Mouse (Mus musculus): ENCODE data around the gene Bach1. TPM values are rescaled to one million over a fixed set of nuclear protein-coding genes. Genes with fewer than 3 reads are reported as not detected.

The Bach1 gene
- total RNA-seq, 2 experiments from 2014 or later: 14.5 to 15.6 TPM

- no peak for DNase-seq (ENCODE audit: low spot score in 2 of 2)
These were observed 11.2 kb downstream of the Bach1 start for GRCm38 (mm10) chr16:87709971-87710370.

- DNase-seq (ENCODE audit: low spot score in 2 of 2): no peak
These were observed 13.2 kb downstream of the Bach1 start for GRCm38 (mm10) chr16:87711961-87712360.

GRCm38 (mm10) chr16:87712986-87713693 lies 14.4 kb downstream of the Bach1 start:
- DNase-seq (ENCODE audit: low spot score in 2 of 2): no peak

GRCm38 (mm10) chr16:87714550-87714949 lies 15.8 kb downstream of the Bach1 start:
- DNase-seq (ENCODE audit: low spot score in 2 of 2): no peak

- no peak for DNase-seq (ENCODE audit: low spot score in 2 of 2)
These were observed 16.5 kb downstream of the Bach1 start for GRCm38 (mm10) chr16:87715221-87715620.

GRCm38 (mm10) chr16:87716269-87716668 lies 17.5 kb downstream of the Bach1 start:
- DNase-seq (ENCODE audit: low spot score in 2 of 2): no peak

GRCm38 (mm10) chr16:87717046-87717660 lies 18.4 kb downstream of the Bach1 start:
- no peak for DNase-seq (ENCODE audit: low spot score in 2 of 2)

GRCm38 (mm10) chr16:87719071-87719470 lies 20.3 kb downstream of the Bach1 start:
- DNase-seq (ENCODE audit: low spot score in 2 of 2): no peak

GRCm38 (mm10) chr16:87719688-87720283 lies 21.0 kb downstream of the Bach1 start:
- no peak for DNase-seq (ENCODE audit: low spot score in 2 of 2)

GRCm38 (mm10) chr16:87720851-87721409 lies 22.2 kb downstream of the Bach1 start:
- no peak for DNase-seq (ENCODE audit: low spot score in 2 of 2)

- no peak for DNase-seq (ENCODE audit: low spot score in 2 of 2)
These were observed 24.1 kb downstream of the Bach1 start for GRCm38 (mm10) chr16:87722857-87723256.

- no peak for DNase-seq (ENCODE audit: low spot score in 2 of 2)
These were observed 24.7 kb downstream of the Bach1 start for GRCm38 (mm10) chr16:87723479-87723878.

GRCm38 (mm10) chr16:87724826-87725225 lies 26.1 kb downstream of the Bach1 start:
- no peak for DNase-seq (ENCODE audit: low spot score in 2 of 2)

GRCm38 (mm10) chr16:87725241-87725640 lies 26.5 kb downstream of the Bach1 start:
- no peak for DNase-seq (ENCODE audit: low spot score in 2 of 2)

GRCm38 (mm10) chr16:87725963-87726362 lies 27.2 kb downstream of the Bach1 start:
- no peak for DNase-seq (ENCODE audit: low spot score in 2 of 2)

GRCm38 (mm10) chr16:87726369-87726768 lies 27.6 kb downstream of the Bach1 start:
- DNase-seq (ENCODE audit: low spot score in 2 of 2): no peak

GRCm38 (mm10) chr16:87727250-87727649 lies 28.5 kb downstream of the Bach1 start:
- no peak for DNase-seq (ENCODE audit: low spot score in 2 of 2)

- DNase-seq (ENCODE audit: low spot score in 2 of 2): no peak
These were observed 29.2 kb downstream of the Bach1 start for GRCm38 (mm10) chr16:87727918-87728317.

GRCm38 (mm10) chr16:87728703-87729102 lies 30.0 kb downstream of the Bach1 start:
- DNase-seq (ENCODE audit: low spot score in 2 of 2): no peak

GRCm38 (mm10) chr16:87729469-87729868 lies 30.7 kb downstream of the Bach1 start:
- no peak for DNase-seq (ENCODE audit: low spot score in 2 of 2)

GRCm38 (mm10) chr16:87734868-87735381 lies 36.2 kb downstream of the Bach1 start:
- DNase-seq (ENCODE audit: low spot score in 2 of 2): no peak

GRCm38 (mm10) chr16:87736106-87736505 lies 37.4 kb downstream of the Bach1 start:
- DNase-seq (ENCODE audit: low spot score in 2 of 2): no peak
